Mouse (Mus musculus): ENCODE measurements around the gene Ubac2.
"Not testable (repeated sequence)": the region's sequence is repeated elsewhere in the genome, so short reads cannot be mapped to it uniquely, and the experiment has no call there.

Gene Ubac2

GRCm38 (mm10) chr14:122041413-122041825 lies 163.0 kb downstream of the Ubac2 start:
- DNase-seq (ENCODE audit: extremely low read depth, low read depth), result peak; percentile 66

- DNase-seq (ENCODE audit: extremely low read depth, low read depth), result no peak
These were observed 163.8 kb downstream of the Ubac2 start for GRCm38 (mm10) chr14:122042142-122042694.

- no peak for DNase-seq (ENCODE audit: extremely low read depth, low read depth)
These were observed 169.4 kb downstream of the Ubac2 start for GRCm38 (mm10) chr14:122047784-122048183.

- no peak for DNase-seq (ENCODE audit: extremely low read depth, low read depth)
These were observed 170.4 kb downstream of the Ubac2 start for GRCm38 (mm10) chr14:122048816-122049215.

- no peak for DNase-seq (ENCODE audit: extremely low read depth, low read depth)
These were observed 174.6 kb downstream of the Ubac2 start for GRCm38 (mm10) chr14:122052896-122053635.

GRCm38 (mm10) chr14:122056871-122057270 lies 178.5 kb downstream of the Ubac2 start:
- DNase-seq (ENCODE audit: extremely low read depth, low read depth), result no peak

GRCm38 (mm10) chr14:122057941-122058346 lies 179.5 kb downstream of the Ubac2 start:
- no peak for DNase-seq (ENCODE audit: extremely low read depth, low read depth)

GRCm38 (mm10) chr14:122060642-122061041 lies 182.2 kb downstream of the Ubac2 start:
- DNase-seq (ENCODE audit: extremely low read depth, low read depth), result peak; percentile 65

DNA sequence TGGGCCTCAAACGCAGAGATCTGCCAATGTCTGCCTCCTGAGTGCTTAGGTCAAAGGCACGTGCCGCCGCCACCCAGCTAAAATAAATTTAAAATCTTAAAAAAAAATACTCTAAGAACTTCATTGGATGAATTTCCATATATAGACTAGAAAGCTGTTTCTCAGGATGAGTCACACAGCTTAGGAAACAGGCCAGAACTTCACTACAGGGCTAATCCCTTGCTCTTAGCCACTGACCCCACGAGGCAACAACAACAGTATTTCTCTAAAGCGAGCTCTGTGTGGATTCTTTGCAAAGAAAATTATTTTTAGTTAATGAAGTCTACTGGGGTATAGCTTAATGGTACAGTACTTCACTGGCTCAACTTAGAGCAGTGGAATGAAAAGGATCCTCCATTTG lies 183.0 kb downstream of the Ubac2 start:
- no peak for DNase-seq (ENCODE audit: extremely low read depth, low read depth)

GRCm38 (mm10) chr14:122062411-122063090 lies 184.1 kb downstream of the Ubac2 start:
- DNase-seq (ENCODE audit: extremely low read depth, low read depth), result no peak

GRCm38 (mm10) chr14:122063599-122063998 lies 185.2 kb downstream of the Ubac2 start:
- DNase-seq (ENCODE audit: extremely low read depth, low read depth), result peak; percentile 43

- peak; percentile 19 for DNase-seq (ENCODE audit: extremely low read depth, low read depth)
These were observed 186.1 kb downstream of the Ubac2 start for GRCm38 (mm10) chr14:122064519-122064918.

- DNase-seq (ENCODE audit: extremely low read depth, low read depth), result no peak
These were observed 187.8 kb downstream of the Ubac2 start for GRCm38 (mm10) chr14:122066243-122066642.

DNA sequence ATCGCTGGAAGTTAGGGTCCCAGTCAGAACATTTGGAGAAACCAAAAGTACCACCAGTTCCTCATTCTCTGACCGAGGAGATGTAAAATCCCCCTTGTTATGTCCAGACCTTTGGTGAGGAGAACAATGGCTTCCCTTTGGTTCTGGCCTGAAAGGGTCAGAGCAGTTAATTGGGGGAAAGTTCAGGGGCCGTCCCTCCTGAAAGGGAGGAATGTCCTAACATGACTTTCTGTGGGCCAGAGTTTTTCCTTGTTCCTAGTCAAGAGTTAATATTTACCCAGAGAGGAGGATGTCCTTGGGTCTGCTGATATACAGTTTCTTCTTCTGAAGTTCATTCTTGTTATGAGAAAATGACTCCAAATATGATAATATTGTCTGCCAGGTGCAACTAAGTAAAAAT lies 189.6 kb downstream of the Ubac2 start:
- not testable (repeated sequence) for DNase-seq (ENCODE audit: extremely low read depth, low read depth)

DNA sequence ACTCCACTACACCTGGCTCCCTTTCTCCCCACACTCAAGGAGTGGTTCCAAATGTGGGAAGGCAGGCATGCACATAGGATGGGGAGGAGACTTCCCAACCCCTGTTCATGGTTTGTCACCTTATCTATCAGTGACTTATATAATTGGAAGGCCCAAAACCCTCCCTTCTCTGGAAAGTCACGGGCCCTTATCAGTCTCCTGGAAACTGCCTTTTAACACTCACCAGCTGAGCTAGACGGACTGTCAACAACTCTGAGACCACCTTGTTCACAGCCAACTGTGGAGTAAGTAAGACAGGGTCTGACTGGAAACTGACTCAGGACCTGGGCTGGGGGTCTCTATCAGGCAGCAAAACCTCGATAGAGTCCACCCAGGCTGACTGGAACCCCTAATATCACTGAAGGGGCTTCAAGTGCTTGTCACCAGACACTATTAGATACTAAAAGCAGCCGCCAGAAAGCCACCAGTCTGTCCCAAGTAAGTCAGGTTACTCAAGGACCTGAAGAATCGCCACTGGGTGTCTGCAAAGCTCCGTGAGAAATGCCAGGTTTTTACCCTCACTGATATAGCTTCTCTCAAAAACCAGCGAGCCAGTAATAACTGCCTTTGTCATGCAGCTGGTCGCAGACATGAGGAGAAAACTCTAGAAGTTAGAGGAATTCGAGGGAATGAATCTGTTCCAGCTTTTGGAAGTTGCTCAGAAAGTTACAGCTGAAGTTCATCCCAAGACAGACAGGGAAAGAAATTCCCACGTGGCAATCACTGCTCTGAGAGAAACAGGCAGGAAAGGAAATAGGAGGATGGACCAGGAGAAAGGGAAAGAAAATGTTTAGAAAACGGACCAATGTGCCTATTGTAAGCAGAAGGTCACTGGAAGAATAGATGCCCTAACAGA lies 190.6 kb downstream of the Ubac2 start:
- no peak for DNase-seq (ENCODE audit: extremely low read depth, low read depth)

- DNase-seq (ENCODE audit: extremely low read depth, low read depth), result no peak
These were observed 191.5 kb downstream of the Ubac2 start for GRCm38 (mm10) chr14:122069948-122070347.

All from MEL-GATA-1-ER (cell line).